Mouse (Mus musculus) intestine, postnatal 0 days (tissue): ENCODE results near the gene Cntnap5a. TPM values are rescaled to one million over a fixed set of nuclear protein-coding genes. Genes with fewer than 3 reads are reported as not detected.

ENCODE experiments used
- ATAC-seq: fragments of 200-750 bp; cut with Nextera tagmentation; 2 replicates; pipeline ENCODE4 v1.8.0; 2017; ENCODE audit warnings: mild to moderate bottlenecking, moderate TSS enrichment, moderate library complexity
- H3K27ac ChIP-seq: fragments of 300-500 bp; sonication (generic); 2 replicates; pipeline ENCODE4 v1.5.1; 2014; ENCODE audit warnings: mild to moderate bottlenecking, low read depth, low read length, moderate library complexity
- H3K27me3 ChIP-seq: fragments of 300-500 bp; sonication (generic); replicated peaks from 2 replicates; pipeline ENCODE4 v1.6.1; 2014; ENCODE audit warnings: low read length, mixed read lengths; ENCODE audit not compliant: control insufficient read depth, insufficient read depth
- H3K36me3 ChIP-seq: fragments of 300-500 bp; sonication (generic); 2 replicates; pipeline ENCODE4 v1.6.1; 2014; ENCODE audit warnings: mild to moderate bottlenecking, moderate library complexity; ENCODE audit not compliant: control insufficient read depth, insufficient read depth
- H3K4me1 ChIP-seq: fragments of 300-500 bp; sonication (generic); replicated peaks from 2 replicates; pipeline ENCODE4 v1.6.1; 2014; ENCODE audit warnings: antibody characterized with exemption, low read length, mixed read lengths; ENCODE audit not compliant: control insufficient read depth, insufficient read depth
- H3K4me2 ChIP-seq: fragments of 300-500 bp; sonication (generic); replicated peaks from 2 replicates; pipeline ENCODE4 v1.6.1; 2014; ENCODE audit warnings: low read depth, mild to moderate bottlenecking, moderate library complexity
- H3K4me3 ChIP-seq: fragments of 300-500 bp; sonication (generic); 2 replicates; pipeline ENCODE4 v1.5.1; 2014; ENCODE audit warnings: low read depth, low read length
- H3K9ac ChIP-seq: fragments of 300-500 bp; sonication (generic); 2 replicates; pipeline ENCODE4 v1.6.1; 2014; ENCODE audit warnings: mild to moderate bottlenecking, low read depth, low read length
- H3K9me3 ChIP-seq: fragments of 300-500 bp; sonication (generic); 2 replicates; pipeline ENCODE4 v1.6.1; 2016; ENCODE audit warnings: mixed run types; ENCODE audit not compliant: control insufficient read depth
- CTCF ChIP-seq: sonication (generic); IDR thresholded peaks from 2 replicates; pipeline ENCODE4 v1.5.1; 2016; ENCODE audit warnings: low read depth, mild to moderate bottlenecking, control low read depth, antibody characterized with exemption, moderate library complexity
- WGBS: fragments of 180-500 bp; shearing (Covaris S2); extraction: QIAGEN DNeasy Blood & Tissue Kit; methylation state at CpG from one replicate; pipeline ENCODE4 v1.1.7; 2014; 5-methylcytosine and 5-hydroxymethylcytosine counted together
- polyA plus RNA-seq: library from polyadenylated mRNA; unstranded; fragments of >200 nt; fragmentation: Nextera tagmentation; extraction: Ambion mirVana; gene quantifications from 2 replicates; pipeline ENCODE4 v1.2.1, GENCODE M21; 2015

Cntnap5a gene
- polyA plus RNA-seq, 1 experiment from 2014 or later: 0.07 TPM

GRCm38 (mm10) chr1:116366171-116366570, 681.6 kb downstream of the Cntnap5a start:
- 48% methylated on average over 2 of the region's 2 CpGs for WGBS
- H3K4me2 ChIP-seq: no peak overlapping the region
- H3K4me3 ChIP-seq: no peak overlapping the region
- no peaks in the 10 kb centered on the region for H3K27me3 ChIP-seq
- no peak for ATAC-seq
- no peaks in the 10 kb centered on the region for H3K9me3 ChIP-seq
- no peak for TF ChIP-seq CTCF
- H3K4me1 ChIP-seq: no peaks in the 10 kb centered on the region
- no peaks in the 10 kb centered on the region for H3K36me3 ChIP-seq
- H3K27ac ChIP-seq: no peak overlapping the region
- H3K9ac ChIP-seq: no peak overlapping the region

- no peaks in the 10 kb centered on the region for H3K27me3 ChIP-seq
- no peaks in the 10 kb centered on the region for H3K4me1 ChIP-seq
- ATAC-seq: no peak
- no peak for TF ChIP-seq CTCF
- no peaks in the 10 kb centered on the region for H3K9me3 ChIP-seq
- H3K4me2 ChIP-seq: no peak overlapping the region
- H3K36me3 ChIP-seq: no peaks in the 10 kb centered on the region
- H3K4me3 ChIP-seq: no peak overlapping the region
- no peak overlapping the region for H3K27ac ChIP-seq
- H3K9ac ChIP-seq: no peak overlapping the region
Measured at GRCm38 (mm10) chr1:116366806-116367205, 682.2 kb downstream of the Cntnap5a start.

- H3K4me3 ChIP-seq: no peak overlapping the region
- no peaks in the 10 kb centered on the region for H3K4me1 ChIP-seq
- 72% methylated on average over 7 of the region's 7 CpGs for WGBS
- no peak for TF ChIP-seq CTCF
- H3K36me3 ChIP-seq: no peaks in the 10 kb centered on the region
- no peak for ATAC-seq
- H3K4me2 ChIP-seq: no peak overlapping the region
- no peaks in the 10 kb centered on the region for H3K27me3 ChIP-seq
- no peaks in the 10 kb centered on the region for H3K9me3 ChIP-seq
- H3K9ac ChIP-seq: no peak overlapping the region
- no peak overlapping the region for H3K27ac ChIP-seq
Measured at GRCm38 (mm10) chr1:116367572-116367971, 683.0 kb downstream of the Cntnap5a start.

GRCm38 (mm10) chr1:116370817-116371216, 686.3 kb downstream of the Cntnap5a start:
- Histone ChIP-seq H3K27me3 (no peaks in the 10 kb centered on the region), H3K9ac (no peak overlapping the region), H3K27ac (no peak overlapping the region), H3K4me3 (no peak overlapping the region), H3K9me3 (no peaks in the 10 kb centered on the region), H3K36me3 (no peaks in the 10 kb centered on the region), H3K4me1 (no peaks in the 10 kb centered on the region), H3K4me2 (no peak overlapping the region)
- ATAC-seq: no peak
- 91% methylated on average over 4 of the region's 4 CpGs for WGBS
- no peak for TF ChIP-seq CTCF

GRCm38 (mm10) chr1:116373551-116373950, 689.0 kb downstream of the Cntnap5a start:
- 68% methylated on average over 1 of the region's 1 CpGs for WGBS

GRCm38 (mm10) chr1:116392390-116392789, 707.8 kb downstream of the Cntnap5a start:
- Histone ChIP-seq H3K36me3 (no peaks in the 10 kb centered on the region), H3K27me3 (no peaks in the 10 kb centered on the region), H3K4me1 (no peaks in the 10 kb centered on the region), H3K9me3 (no peaks in the 10 kb centered on the region), H3K4me2 (no peak overlapping the region), H3K27ac (no peak overlapping the region), H3K9ac (no peak overlapping the region), H3K4me3 (no peak overlapping the region)
- no peak for ATAC-seq
- no peak for TF ChIP-seq CTCF

More at GRCm38 (mm10) chr1:116373551-116373950, 689.0 kb downstream of the Cntnap5a start:
- TF ChIP-seq CTCF: no peak
- no peaks in the 10 kb centered on the region for H3K36me3 ChIP-seq
- ATAC-seq: no peak
- H3K4me2 ChIP-seq: no peak overlapping the region
- H3K4me3 ChIP-seq: no peak overlapping the region
- H3K9me3 ChIP-seq: no peaks in the 10 kb centered on the region
- H3K27me3 ChIP-seq: no peaks in the 10 kb centered on the region
- no peaks in the 10 kb centered on the region for H3K4me1 ChIP-seq
- no peak overlapping the region for H3K9ac ChIP-seq
- H3K27ac ChIP-seq: no peak overlapping the region
